Mouse (Mus musculus) forebrain, embryonic 14.5 days (tissue): ENCODE results near the gene Pde1a. TPM values are rescaled to one million over a fixed set of nuclear protein-coding genes. Genes with fewer than 3 reads are reported as not detected.

ENCODE experiments used
- ATAC-seq: fragments of 200-750 bp; cut with Nextera tagmentation; 2 replicates; pipeline ENCODE4 v1.8.0; 2017; ENCODE audit warnings: mild to moderate bottlenecking, moderate library complexity
- DNase-seq: peaks from one replicate; pipeline ENCODE4 v3.0.0-alpha.2; 2015; ENCODE audit warnings: low spot score
- H3K27ac ChIP-seq: fragments of 300-500 bp; sonication (generic); 2 replicates; pipeline ENCODE4 v1.5.1; 2014; ENCODE audit warnings: low read depth, mild to moderate bottlenecking, control low read depth, low read length, moderate library complexity
- H3K27me3 ChIP-seq: fragments of 300-500 bp; sonication (generic); replicated peaks from 2 replicates; pipeline ENCODE4 v1.6.1; 2014; ENCODE audit warnings: low read length, control low read depth, mixed read lengths; ENCODE audit not compliant: control insufficient read depth, insufficient read depth
- H3K36me3 ChIP-seq: fragments of 300-500 bp; sonication (generic); 2 replicates; pipeline ENCODE4 v1.6.1; 2014; ENCODE audit warnings: low read length, control low read depth; ENCODE audit not compliant: control insufficient read depth, insufficient read depth
- H3K4me1 ChIP-seq: fragments of 300-500 bp; sonication (generic); 2 replicates; pipeline ENCODE4 v1.6.1; 2014; ENCODE audit warnings: antibody characterized with exemption, low read length, control low read depth; ENCODE audit not compliant: control insufficient read depth, insufficient read depth
- H3K4me2 ChIP-seq: fragments of 300-500 bp; sonication (generic); 2 replicates; pipeline ENCODE4 v1.6.1; 2014; ENCODE audit warnings: mild to moderate bottlenecking, control low read depth, low read length
- H3K4me3 ChIP-seq: fragments of 300-500 bp; sonication (generic); 2 replicates; pipeline ENCODE4 v1.5.1; 2014; ENCODE audit warnings: low read depth, low read length, control low read depth
- H3K9ac ChIP-seq: fragments of 300-500 bp; sonication (generic); 2 replicates; pipeline ENCODE4 v1.6.1; 2014; ENCODE audit warnings: mild to moderate bottlenecking, low read length, control low read depth, moderate library complexity
- H3K9me3 ChIP-seq: fragments of 300-500 bp; sonication (generic); replicated peaks from 2 replicates; pipeline ENCODE4 v1.6.1; 2016; ENCODE audit warnings: low read length, control low read depth, mixed read lengths; ENCODE audit not compliant: control insufficient read depth
- WGBS: fragments of 180-500 bp; shearing (Covaris S2); extraction: QIAGEN DNeasy Blood & Tissue Kit; methylation state at CpG from one replicate; pipeline ENCODE4 v1.1.7; 2014; 5-methylcytosine and 5-hydroxymethylcytosine counted together
- polyA plus RNA-seq: library from polyadenylated mRNA; unstranded; fragments of >200 nt; fragmentation: Nextera tagmentation; extraction: Ambion mirVana; gene quantifications from 2 replicates; pipeline ENCODE4 v1.2.1, GENCODE M21; 2014

Gene Pde1a
- polyA plus RNA-seq, 1 experiment from 2014 or later, result 10.5 TPM

GRCm38 (mm10) chr2:79785541-79786134 lies 343.6 kb downstream of the Pde1a start:
- no peaks in the 10 kb centered on the region for H3K36me3 ChIP-seq
- H3K9ac ChIP-seq, result no peak overlapping the region
- no peak overlapping the region for H3K27ac ChIP-seq
- WGBS, result 69% methylated on average over 8 of the region's 8 CpGs
- no peak overlapping the region for H3K4me3 ChIP-seq
- H3K4me1 ChIP-seq, result no peaks in the 10 kb centered on the region
- no peaks in the 10 kb centered on the region for H3K9me3 ChIP-seq
- no peaks in the 10 kb centered on the region for H3K27me3 ChIP-seq
- ATAC-seq (no peak), DNase-seq (no peak)
- H3K4me2 ChIP-seq, result no peak overlapping the region

Other genes with a start within 250 kb of the Pde1a start
- gene Prdx6b, start 163.0 kb upstream of the Pde1a start, polyA plus RNA-seq, result not detected in 2 replicates
- gene Dnajc10, start 186.0 kb upstream of the Pde1a start, polyA plus RNA-seq, result 60.7 and 62.5 TPM in 2 replicates